Mouse (Mus musculus) G1E (cell line): ENCODE data around the gene Impdh1.

Source experiments
- CTCF ChIP-seq: IDR thresholded peaks from 2 replicates; pipeline ENCODE4 v1.5.1; 2012; ENCODE audit warnings: low read depth, low read length, inconsistent platforms, mixed read lengths
- GATA1 ChIP-seq: IDR thresholded peaks from 2 replicates; pipeline ENCODE4 v1.6.1; 2012; ENCODE audit warnings: borderline replicate concordance, low read length, inconsistent platforms, mixed read lengths
- GATA2 ChIP-seq: IDR thresholded peaks from 2 replicates; pipeline ENCODE4 v1.6.1; 2012; ENCODE audit warnings: low read depth, low read length, inconsistent platforms, borderline replicate concordance
- POLR2AphosphoS5 ChIP-seq: IDR thresholded peaks from 2 replicates; pipeline ENCODE4 v1.6.1; 2012; ENCODE audit warnings: low read depth, low read length, inconsistent platforms; ENCODE audit not compliant: insufficient replicate concordance
- TAL1 ChIP-seq: conservative IDR thresholded peaks from 2 replicates; pipeline ENCODE4 v1.6.1; 2012; ENCODE audit warnings: low read depth, low read length, inconsistent platforms, mixed read lengths

GRCm38 (mm10) chr6:29231799-29232198 is 15.6 kb upstream of the Impdh1 start:
- TF ChIP-seq CTCF (no peak), TAL1 (no peak), GATA2 (no peak), POLR2AphosphoS5 (no peak), GATA1 (no peak)
